Mouse (Mus musculus): ENCODE measurements at regions not wholly inside any gene's neighbourhood (a gene's known extent, or its start where the extent isn't known, plus 50 kb on each side); places are given as distances from the start of the nearest gene placed in this dataset.

- no peak for DNase-seq
These were observed 1224.5 kb upstream of the Lrrc6 start for GRCm38 (mm10) chr15:67725239-67725638.

GRCm38 (mm10) chr15:67714203-67714602, 1213.5 kb upstream of the Lrrc6 start:
- no peak for DNase-seq

- DNase-seq = no peak
These were observed 1185.4 kb upstream of the Lrrc6 start for GRCm38 (mm10) chr15:67686140-67686539.

- DNase-seq = no peak
These were observed 1172.6 kb upstream of the Lrrc6 start for GRCm38 (mm10) chr15:67673276-67673675.

GRCm38 (mm10) chr15:67636155-67636554, 1135.4 kb upstream of the Lrrc6 start:
- DNase-seq = no peak

- DNase-seq = no peak
These were observed 1126.1 kb upstream of the Lrrc6 start for GRCm38 (mm10) chr15:67626704-67627287.

GRCm38 (mm10) chr15:67611896-67612295, 1111.2 kb upstream of the Lrrc6 start:
- no peak for DNase-seq

- no peak for DNase-seq
These were observed 1097.7 kb upstream of the Lrrc6 start for GRCm38 (mm10) chr15:67598426-67598825.

GRCm38 (mm10) chr15:67576581-67576980, 1075.9 kb upstream of the Lrrc6 start:
- no peak for DNase-seq

GRCm38 (mm10) chr15:67571614-67572013, 1070.9 kb upstream of the Lrrc6 start:
- no peak for DNase-seq

- DNase-seq = no peak
These were observed 1056.6 kb upstream of the Lrrc6 start for GRCm38 (mm10) chr15:67557304-67557703.

- DNase-seq = no peak
These were observed 1051.2 kb upstream of the Lrrc6 start for GRCm38 (mm10) chr15:67551911-67552310.

GRCm38 (mm10) chr15:67546896-67547400, 1046.2 kb upstream of the Lrrc6 start:
- DNase-seq = no peak

GRCm38 (mm10) chr15:67545745-67546144, 1045.0 kb upstream of the Lrrc6 start:
- no peak for DNase-seq

- DNase-seq = no peak
These were observed 1013.0 kb upstream of the Lrrc6 start for GRCm38 (mm10) chr15:67513722-67514121.

- no peak for DNase-seq
These were observed 994.4 kb upstream of the Lrrc6 start for GRCm38 (mm10) chr15:67495001-67495658.

- DNase-seq = no peak
These were observed 981.0 kb upstream of the Lrrc6 start for GRCm38 (mm10) chr15:67481733-67482132.

- DNase-seq = no peak
These were observed 973.6 kb upstream of the Lrrc6 start for GRCm38 (mm10) chr15:67474325-67474724.

- no peak for DNase-seq
These were observed 972.3 kb upstream of the Lrrc6 start for GRCm38 (mm10) chr15:67472979-67473378.

- DNase-seq = no peak
These were observed 970.6 kb upstream of the Lrrc6 start for GRCm38 (mm10) chr15:67471283-67471682.

GRCm38 (mm10) chr15:67470036-67470435, 969.3 kb upstream of the Lrrc6 start:
- DNase-seq = no peak

- DNase-seq = no peak
These were observed 967.0 kb upstream of the Lrrc6 start for GRCm38 (mm10) chr15:67467404-67468345.

GRCm38 (mm10) chr15:67462863-67463262, 962.2 kb upstream of the Lrrc6 start:
- DNase-seq = no peak

GRCm38 (mm10) chr15:67460384-67460783, 959.7 kb upstream of the Lrrc6 start:
- DNase-seq = no peak

All from thymus, postnatal 14 days (tissue).